Mouse (Mus musculus) T-helper 1 cell (primary cell): ENCODE data around the gene Vcam1.

ENCODE experiments used
- in situ Hi-C: fragments of 300-600 bp; cut with MboI, MseI; formaldehyde crosslinking; loops from one replicate; pipeline ENCODE4 v1.15.1; 2025; ENCODE audit warnings: high pct_unique_total_duplicates

The Vcam1 gene

DNA sequence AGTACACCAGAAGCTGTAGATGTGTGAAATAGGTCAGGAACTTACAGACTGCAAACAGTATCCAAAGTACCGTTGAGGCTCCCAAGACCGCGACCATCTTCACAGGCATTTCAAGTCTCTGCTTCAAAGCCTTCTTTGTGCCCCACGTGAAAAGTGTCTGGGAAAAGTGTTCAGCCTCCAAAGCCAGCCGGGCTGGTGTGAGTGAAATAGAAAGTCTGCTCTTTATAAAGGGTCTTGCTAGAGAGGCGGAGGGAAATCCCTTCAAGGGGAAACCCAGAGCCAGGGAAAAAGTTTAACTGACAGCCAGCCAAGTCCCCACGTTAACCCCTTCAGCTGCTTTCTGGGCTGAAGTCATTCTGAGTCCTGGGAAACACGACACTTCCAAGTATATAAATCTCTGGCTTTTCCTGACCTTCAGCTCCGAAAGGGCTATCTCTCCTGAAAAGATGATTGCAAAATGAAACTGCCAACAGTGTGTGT, at the start of gene Vcam1:
Vcam1 (minus strand) TSS at position 430 of the 480 bp plus-strand sequence.
- in situ Hi-C loops = no loop called here

GRCm38 (mm10) chr3:116175106-116175505, 45.6 kb upstream of the Vcam1 start:
- in situ Hi-C loops = no loop called here

DNA sequence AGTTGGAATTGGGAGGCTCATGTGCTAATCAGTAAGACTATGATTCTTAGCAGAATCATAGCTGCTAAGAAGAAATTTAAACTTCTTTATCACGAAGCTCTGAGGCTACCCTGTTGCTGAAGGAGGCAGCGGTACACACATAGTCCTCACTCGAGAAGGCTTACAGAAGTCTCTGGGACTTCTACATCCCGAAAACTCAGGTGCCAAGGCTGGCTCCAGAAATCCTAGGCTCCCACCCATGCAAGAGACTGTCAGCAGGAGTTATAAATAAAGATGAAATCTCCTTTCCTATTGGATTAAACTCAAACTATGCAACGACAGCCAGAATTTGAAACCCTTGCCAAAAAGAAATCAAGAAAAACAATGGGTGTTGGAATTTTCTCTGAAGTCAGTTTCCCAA, 42.0 kb upstream of the Vcam1 start:
- in situ Hi-C loops = no loop called here

DNA sequence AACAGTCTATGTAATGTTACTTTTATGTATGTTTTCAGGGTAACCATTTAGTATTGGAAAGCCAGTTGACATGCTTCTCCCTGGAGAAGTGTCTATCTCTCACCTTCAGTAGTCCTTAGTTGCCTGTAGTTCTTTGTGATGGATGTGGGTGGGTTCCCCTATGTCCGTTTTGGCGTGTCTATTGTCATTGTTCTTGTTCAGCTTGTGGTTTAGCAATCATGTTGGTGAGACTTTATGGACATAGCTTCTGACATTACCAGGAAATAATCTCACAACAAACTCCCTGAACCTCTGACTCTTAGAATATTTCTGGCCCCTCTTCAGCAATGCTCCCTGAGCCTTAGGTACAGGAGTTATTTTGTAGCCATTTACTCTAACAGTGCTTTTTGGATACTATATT, 38.6 kb upstream of the Vcam1 start:
- in situ Hi-C loops = no loop called here

- in situ Hi-C loops = no loop called here
Observed at GRCm38 (mm10) chr3:116166296-116166695, 36.8 kb upstream of the Vcam1 start.

- in situ Hi-C loops = no loop called here
Observed at GRCm38 (mm10) chr3:116165030-116165429, 35.5 kb upstream of the Vcam1 start.

GRCm38 (mm10) chr3:116163517-116163916, 34.0 kb upstream of the Vcam1 start:
- in situ Hi-C loops = no loop called here

DNA sequence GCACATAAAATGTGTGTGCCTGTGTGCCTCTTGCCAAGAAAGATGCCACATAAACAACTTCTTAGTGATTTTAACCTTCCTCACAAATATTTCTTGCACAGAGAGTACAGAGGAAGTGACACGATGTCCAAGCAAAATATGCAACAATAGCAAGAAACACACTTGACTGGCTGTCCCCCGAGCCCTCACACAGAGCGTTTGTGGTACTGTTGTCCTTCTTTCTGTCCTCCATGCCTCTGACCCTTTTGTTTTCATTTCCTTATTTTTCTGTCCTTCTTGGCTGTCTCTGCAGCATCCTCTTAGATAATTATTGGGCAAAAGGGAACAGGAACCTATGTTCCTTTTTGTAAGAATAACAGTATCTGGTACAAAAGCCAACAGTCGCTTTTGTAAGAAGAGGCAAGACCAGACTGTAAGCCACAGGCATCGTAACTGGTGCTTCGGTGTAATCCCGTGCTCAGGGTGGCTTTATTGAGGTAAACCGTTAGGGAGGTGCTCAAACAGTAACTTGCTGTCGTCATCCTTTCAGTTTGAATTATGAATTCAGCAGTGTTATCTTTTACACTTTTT, 32.7 kb upstream of the Vcam1 start:
- in situ Hi-C loops = no loop called here

DNA sequence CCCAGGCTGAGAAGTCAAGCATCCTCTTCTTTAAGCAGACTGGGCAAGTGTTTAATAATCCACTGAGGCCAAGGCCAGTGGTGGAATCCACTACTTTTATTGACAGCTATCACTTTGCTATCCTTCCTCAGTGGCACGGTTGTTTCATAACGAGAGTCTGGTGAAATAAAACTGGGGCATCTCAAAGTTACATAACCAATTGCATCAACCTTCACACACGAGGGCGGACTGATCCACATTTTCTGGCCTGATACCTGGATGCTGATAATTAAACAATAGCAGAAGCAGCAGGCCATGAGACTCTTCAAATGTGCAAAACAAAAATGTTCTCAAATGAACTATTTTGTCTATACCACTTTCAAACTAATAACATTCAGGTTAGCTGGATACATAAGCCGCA, 29.9 kb upstream of the Vcam1 start:
- in situ Hi-C loops = no loop called here

GRCm38 (mm10) chr3:116157447-116157990, 28.0 kb upstream of the Vcam1 start:
- in situ Hi-C loops = no loop called here

DNA sequence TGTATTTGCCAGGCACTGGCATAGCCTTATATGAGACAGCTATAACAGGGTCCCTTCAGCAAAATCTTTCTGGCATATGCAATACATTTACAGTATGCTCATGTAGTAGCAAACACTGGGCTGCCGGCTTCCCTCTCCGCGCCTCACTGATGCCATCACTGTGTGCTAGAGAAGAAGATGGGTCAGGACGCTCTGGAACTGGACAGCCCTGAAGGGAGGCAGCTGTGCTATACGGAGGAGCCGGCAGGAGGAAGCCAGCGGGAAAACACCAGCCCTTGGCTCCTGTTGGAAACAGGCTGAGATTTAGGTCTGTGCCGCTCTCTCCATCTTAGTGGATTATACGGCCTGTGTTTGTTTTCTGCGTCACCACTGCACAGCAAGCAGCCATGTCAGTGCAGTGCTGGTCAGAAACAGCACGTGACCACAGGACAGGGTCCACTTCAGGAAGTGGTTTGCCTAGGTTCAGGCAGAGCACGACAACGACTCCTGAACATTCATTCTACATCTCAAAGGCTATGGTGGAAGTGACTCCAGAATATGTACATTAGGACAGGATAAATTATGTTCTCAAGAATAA, 20.7 kb upstream of the Vcam1 start:
- in situ Hi-C loops = no loop called here

- in situ Hi-C loops = no loop called here
Observed at GRCm38 (mm10) chr3:116149096-116149495, 19.6 kb upstream of the Vcam1 start.

GRCm38 (mm10) chr3:116148676-116149075, 19.2 kb upstream of the Vcam1 start:
- in situ Hi-C loops = no loop called here

- in situ Hi-C loops = no loop called here
Observed at GRCm38 (mm10) chr3:116141226-116141625, 11.7 kb upstream of the Vcam1 start.

DNA sequence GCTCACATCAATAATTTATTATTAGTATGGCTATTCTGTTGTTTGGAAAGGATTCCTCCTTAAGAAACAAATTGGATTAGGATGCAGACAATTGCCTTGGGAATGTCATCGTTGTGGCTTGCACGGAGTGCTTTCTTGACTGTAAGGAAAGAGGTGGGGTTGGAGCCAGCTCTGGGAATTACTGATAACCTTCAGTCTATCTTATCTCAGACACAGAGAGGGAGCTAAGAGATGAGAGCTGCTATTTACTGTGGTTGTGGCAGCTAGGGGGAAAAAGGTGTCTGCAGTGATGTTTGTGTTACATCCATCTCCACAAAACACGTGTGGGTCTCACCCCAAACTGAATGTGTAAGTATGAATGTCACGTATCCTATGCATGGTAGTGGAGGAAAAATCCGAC, 9.5 kb upstream of the Vcam1 start:
- in situ Hi-C loops = no loop called here

- in situ Hi-C loops = no loop called here
Observed at GRCm38 (mm10) chr3:116138081-116138480, 8.6 kb upstream of the Vcam1 start.

DNA sequence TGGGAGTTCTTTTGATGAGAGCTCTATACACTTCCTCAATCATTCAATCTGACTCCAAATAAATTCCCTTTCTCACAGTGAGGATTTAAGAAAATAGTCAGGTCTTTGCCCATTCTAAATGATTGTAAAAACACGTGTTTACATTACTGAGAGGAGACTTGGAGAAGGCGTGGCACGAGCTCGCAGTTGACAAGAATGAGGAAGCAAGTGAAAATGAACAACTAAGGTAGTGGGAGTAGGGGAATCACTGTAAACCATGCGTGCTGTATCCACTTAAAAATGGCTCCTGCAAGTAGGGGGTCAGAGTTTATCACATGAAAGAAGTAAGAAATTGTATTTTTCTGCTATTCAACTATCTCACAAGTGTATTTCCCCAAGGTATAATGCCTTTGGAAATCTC, 3.9 kb upstream of the Vcam1 start:
- in situ Hi-C loops = no loop called here

- in situ Hi-C loops = no loop called here
Observed at GRCm38 (mm10) chr3:116130711-116131110, 1.2 kb upstream of the Vcam1 start.

DNA sequence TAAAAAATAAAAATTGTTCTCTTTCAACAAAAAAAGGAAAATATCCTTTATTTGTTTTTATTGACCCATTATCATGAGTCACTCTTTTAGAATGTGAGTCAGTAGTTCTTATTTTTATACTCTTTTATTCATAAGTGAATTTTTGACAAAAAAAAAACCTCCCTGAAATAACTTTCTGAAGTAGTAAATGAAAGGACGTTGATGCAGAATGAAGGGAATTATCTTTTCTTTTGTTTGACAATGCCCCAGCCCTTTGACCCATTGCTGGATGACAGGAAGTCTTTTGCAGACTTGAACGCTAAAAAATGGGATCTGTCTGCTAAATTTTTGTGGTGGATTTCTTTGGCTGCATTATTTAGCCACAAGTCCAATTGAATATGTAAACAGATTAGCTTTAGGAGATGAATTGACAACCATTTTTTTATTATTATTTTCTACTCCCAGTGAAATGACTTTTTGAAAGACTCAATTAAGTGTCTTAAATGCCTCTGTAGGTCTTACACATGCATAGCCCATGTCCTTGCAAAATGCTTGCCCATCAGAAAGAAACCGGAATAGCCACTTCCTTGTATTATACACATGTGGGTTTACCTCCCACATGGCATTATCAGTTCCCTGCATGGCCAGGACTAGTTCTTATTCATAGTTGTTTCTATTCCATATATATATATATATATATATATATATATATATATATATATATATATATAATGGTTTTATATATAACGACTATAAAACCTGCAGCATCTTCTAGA, 530 bp upstream of the Vcam1 start:
- in situ Hi-C loops = no loop called here

GRCm38 (mm10) chr3:116128311-116129204, 930 bp downstream of the Vcam1 start:
- in situ Hi-C loops = no loop called here

DNA sequence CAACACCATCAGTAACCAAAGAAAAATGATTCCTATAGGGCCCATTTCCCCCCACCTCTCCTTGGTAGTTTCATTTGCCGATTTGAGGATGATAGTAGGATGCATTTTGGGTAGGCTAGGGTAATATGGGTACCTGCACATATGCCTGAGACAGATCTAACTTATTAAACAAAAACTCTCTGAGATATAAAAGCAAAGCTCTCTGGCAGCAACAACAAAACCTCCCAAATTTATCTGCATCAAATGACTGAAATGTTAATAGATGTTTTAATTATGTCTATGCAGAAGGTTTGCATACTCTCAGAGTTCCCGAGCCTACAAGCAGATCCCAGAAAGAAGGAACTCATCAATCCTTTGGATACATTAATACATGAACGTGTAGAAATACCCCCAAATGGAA, 1.7 kb downstream of the Vcam1 start:
- in situ Hi-C loops = no loop called here

GRCm38 (mm10) chr3:116127281-116127680, 2.2 kb downstream of the Vcam1 start:
- in situ Hi-C loops = no loop called here
